Mouse (Mus musculus): ENCODE results near the gene 4930522H14Rik.

Gene 4930522H14Rik

DNA sequence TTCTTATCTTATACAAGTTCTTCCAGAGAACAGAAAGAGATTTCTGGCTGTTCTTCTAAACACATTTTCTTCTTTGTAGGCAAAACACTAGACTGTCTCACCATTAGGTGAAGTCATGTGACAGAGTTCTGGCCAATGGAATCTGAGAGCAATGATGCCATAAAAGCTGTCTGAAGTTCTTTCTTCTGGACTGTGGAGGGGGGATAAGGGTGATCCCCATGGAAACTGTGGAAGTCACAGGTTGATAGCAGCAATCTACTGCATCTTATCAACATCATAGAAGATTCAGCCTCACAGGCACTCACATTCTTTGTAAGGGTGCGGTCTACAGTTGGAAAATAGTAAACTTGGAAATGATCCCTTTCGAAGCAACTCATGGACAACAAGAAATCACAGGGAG lies at the start of gene 4930522H14Rik:
Gene 4930522H14Rik (minus strand): TSS at position 187 of the 400 bp plus-strand sequence.
- DNase-seq (ENCODE audit: low spot score) = no peak

DNA sequence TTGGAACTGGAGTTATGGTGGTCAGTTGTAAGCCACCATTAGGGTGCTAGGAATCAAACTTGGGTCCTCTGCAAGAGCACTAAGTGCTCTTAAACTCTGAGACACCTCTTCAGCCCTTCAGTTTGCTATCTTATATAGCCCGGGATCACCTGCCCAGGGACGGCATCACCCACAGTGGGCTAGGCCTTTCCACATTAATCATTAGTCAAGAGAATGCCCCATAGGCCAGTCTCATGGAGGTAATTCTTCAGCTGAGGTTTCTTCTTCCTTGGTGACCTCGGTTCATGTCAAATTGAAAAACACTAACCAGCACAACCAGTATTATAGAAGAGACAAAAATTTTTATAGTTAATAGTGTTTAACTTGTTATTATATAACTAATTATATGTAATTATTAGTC lies 47.3 kb upstream of the 4930522H14Rik start:
- DNase-seq (ENCODE audit: low spot score) = no peak

DNA sequence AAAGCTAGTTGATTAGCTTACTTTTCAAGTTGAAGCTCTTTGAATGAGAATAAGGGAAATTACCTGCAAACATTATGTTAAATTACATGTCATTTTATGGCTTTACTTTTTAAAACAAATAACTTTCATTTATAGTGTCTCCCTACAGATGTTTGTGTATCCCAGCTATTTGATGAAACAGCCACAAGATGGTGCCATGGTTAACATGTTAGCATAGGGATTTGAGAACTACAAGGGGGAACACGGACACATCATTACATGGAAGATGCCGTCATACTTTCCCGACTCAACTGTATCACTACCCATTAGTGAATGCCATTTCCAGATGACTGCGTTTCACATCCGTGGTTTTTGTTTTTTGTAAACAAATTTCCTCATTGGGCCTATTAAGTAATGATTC lies 45.8 kb upstream of the 4930522H14Rik start:
- no peak for DNase-seq (ENCODE audit: low spot score)

DNA sequence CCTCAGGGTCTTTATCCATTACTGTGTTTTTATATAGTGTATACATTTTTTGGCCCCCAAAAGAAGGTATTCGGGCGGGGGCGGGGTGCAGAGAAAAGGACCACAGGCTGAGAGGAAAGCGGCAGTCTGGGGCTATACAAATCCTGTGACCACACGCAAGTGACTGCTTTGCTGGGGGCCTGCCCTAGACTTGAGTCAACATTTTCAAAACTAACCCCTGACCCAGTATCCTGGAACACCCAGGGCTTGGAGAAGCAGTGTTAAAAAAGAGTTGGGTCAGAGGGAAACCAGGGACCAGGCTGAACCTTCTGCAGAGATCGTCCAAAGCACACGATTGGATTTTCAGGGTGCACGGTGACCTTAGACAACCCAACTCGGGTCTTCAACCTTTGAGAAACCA lies 43.7 kb upstream of the 4930522H14Rik start:
- no peak for DNase-seq (ENCODE audit: low spot score)

DNA sequence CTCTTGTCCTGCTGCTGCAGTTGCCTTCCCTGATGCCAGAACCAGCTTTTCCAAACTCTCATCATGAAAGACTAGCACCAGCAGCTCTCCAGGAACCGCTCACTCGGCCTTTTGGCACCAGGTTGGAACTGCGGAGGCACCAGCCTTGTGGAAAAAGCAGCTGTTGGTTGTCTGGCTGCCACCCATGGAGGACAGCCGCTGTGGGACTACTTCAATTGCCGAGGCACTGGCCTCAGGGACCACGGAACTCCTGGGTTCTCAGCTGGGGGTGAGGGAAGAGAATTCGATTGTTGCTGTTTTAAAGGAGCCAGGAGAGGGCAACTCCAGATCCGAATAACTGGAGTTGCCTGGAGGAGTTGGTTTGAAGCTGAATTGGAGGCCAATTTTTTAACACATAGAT lies 43.2 kb upstream of the 4930522H14Rik start:
- no peak for DNase-seq (ENCODE audit: low spot score)

DNA sequence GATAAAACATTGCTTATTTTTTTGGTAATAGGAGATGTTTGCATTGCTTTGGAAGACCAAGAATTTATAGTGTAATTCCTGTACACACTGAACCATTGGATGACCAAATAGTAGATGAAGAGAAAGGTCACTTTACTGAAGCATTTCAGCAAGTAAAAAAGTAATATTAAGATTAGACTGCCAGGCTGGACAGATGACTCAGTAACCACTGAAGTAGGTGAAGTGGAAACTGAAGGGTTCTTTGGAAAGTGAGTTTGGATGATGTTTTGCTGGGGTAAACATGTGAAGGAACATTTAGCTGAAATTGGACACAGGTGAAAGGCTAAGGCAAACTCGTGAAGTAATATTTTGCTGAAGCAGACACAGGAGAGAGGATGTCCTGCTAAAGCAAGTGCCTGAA lies 41.5 kb upstream of the 4930522H14Rik start:
- DNase-seq (ENCODE audit: low spot score) = no peak

DNA sequence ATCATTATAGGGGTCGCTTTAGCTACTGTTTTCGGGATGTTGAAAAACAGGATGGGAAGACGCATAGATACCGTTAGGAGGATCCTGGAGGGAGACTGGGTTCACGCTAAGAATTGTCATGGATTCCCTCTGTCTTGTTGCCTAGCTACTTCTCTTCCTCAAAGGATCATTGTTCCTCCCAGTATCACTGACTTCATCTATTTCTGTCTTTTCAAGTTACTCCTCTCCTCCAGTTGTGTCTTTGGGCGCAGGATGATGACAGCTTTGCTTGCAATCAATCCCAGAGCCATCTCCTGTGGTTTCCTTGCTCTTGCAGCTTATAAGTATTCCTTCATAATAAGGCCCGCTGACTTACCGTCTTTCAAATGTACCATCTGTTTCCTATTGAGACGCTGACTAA lies 38.3 kb upstream of the 4930522H14Rik start:
- no peak for DNase-seq (ENCODE audit: low spot score)

DNA sequence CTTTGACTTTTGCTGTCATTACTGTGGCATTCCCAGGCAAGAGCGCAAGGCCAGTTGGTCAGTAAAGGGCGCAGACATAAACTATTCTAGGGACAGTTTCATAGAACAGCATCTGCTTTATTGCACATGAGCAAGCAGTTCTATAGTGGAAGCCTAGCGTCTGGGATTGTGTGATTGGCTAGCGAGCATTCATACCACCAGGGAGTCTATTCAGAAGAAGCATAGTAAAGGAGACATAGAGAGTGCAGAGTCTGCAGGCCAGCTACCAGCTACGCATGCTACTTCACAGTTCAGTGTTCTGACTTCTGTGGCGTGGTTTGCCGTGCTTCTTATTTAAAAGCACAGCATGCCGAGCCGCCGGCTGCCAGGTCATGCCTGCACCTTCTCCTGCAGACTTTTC lies 37.9 kb upstream of the 4930522H14Rik start:
- no peak for DNase-seq (ENCODE audit: low spot score)

DNA sequence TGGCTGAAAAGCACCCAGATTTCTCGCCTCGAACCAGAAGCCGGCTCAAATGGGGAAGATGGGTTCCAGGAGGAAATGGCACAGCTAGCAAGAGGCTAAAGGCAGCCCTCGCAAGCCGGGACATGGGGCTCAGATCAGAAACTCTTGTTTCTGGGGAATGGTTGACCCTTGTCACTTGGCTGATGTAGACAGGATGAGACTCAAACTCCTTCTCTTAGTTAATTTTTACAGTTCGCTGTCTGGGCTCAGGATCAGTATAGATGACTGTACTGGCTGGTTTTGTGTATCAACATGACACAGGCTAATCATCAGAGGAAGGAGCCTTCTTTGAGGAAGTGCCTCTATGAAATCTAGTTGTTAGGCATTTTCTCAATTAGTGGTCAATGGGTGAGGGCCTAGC lies 33.6 kb upstream of the 4930522H14Rik start:
- no peak for DNase-seq (ENCODE audit: low spot score)

DNA sequence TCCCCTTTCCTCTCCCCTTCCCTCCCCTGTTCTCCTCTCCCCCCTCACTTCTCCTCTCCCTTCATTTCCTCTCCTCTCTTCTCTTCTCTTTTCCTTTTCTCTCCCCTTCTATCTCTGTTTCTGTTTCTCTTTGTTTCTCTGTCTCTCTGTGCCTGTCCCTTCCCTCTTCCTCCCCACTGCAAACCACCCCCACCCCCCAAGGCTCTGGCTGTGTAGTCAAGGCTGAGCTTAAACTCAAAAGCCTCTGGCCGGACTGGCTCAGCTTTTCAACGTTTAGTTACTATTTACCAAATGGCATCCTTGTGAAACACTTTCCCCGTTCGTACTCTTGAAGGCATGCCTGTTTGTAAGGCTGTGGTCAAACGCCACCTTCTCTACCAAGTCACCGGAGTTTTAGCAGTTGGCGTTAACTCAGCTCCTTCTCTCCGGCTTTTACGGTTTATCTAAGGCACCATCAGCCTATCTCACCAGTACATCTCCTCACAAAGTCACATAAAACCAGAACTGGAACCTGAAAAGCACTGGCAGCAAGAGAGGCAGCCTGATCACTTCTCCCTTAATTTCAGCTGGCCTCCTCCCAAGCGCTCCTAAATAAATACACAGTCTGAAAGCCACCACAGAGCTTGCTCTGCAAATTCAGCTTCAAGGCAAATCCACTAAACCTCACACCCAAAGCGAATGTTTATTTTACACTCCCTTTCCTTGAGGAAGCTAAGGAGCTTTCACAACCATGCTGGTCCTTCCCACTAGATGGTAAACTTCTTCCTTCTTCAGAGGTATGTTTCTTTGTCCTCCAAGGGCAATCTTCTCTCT lies 19.4 kb upstream of the 4930522H14Rik start:
- no peak for DNase-seq (ENCODE audit: low spot score)

DNA sequence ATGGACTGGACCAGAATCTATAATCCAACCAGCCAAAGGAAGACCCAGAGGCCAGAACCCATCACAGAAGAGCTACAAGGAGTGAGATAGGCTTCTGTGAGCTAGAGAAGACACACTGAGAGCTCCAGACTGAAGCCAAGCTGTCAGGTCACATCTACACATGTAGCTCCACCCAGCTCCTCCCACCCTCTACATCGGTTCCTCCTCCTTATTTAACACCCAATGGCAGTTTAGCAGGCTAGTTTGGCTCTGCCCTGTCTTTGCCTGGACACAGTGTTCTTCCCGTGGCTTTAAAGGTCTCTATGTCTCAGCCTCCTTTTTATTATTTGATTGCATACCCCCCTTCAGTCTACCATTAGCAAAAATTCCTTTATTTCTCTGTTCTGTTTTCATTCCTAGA lies 16.2 kb upstream of the 4930522H14Rik start:
- peak; percentile 2 for DNase-seq (ENCODE audit: low spot score)

DNA sequence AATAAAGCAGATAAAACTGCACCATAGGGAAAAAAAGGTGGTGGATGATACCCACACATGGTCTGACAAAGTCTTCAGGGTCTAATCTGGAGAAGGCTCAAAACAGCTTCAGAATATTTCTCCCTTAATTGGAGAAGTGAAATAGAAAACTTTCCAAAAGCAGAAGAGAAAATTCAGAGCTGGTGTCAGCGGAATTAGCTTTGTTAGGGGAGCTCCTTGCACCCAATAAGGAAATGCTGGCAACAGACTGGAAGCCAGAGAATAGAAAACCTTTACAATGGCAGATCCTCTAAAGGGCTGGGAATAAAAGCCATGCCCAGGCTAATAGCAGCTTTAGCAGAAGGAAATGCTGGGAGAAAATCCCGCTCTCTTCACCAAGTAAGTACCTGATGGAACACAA lies 15.4 kb upstream of the 4930522H14Rik start:
- no peak for DNase-seq (ENCODE audit: low spot score)

DNA sequence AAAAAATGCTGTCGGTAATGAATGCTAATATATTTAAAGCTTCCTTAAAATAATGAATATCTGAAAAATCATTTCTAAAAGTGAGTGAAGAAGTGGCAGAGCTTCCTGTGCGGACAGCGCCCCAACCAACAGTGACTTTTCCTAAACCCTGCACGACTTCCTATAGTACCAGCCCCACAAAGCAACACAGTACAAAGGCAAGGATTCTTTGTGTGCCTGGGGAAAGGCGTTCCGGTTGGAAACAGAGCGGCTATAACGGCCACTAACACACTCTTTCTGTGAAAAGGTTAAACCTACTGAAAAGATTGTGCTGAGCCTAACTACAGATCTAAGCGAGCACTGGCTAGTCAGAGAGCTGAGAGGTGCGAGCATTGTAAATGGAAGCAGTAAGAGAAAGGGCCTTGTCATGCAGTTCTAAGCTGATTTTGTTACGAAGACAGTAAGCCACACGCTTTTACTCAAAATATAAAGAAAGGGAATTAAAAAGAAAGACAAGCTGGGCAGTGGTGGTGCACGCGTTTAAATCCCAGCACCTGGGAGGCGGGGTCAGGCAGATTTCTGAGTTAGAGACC lies 766 bp downstream of the 4930522H14Rik start:
- no peak for DNase-seq (ENCODE audit: low spot score)

DNA sequence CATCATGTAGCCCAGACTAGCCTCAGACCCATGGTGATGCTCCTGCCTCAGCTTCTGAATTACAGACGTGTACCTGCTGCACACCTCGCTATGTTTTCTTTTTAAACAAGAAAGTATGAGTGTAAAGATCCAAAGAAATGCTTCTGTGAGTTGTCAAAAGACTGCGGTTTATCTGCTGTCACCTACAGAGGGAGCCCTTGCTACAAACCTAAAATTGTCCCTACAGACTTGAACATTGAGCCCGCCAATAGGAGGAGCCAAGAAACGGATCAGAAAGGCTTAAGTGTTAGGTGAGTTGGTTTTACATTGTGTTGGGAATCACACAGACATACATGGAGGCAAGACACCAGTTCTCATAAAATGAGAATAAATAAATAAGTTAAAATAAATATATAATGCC lies 26.2 kb downstream of the 4930522H14Rik start:
- DNase-seq (ENCODE audit: low spot score) = peak; percentile 71

DNA sequence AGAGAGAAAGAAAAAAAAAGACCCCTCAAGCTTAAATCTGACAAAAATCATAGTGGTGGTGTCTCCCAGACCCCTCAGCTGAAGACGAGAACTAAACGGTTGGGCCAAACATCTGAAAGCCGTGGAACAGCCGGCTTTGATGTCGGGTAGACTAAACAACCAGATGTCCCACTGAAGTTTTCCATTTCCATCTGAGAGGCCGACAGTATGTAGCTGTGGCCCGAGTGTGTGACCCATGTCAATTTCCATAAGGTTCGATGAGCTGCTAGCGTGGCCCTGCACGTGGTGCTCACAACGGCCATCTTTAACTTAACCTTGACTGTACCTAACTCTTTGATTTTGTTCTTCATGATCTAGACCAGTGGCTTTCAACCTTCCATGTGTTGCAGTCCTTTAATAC lies 32.6 kb downstream of the 4930522H14Rik start:
- no peak for DNase-seq (ENCODE audit: low spot score)

DNA sequence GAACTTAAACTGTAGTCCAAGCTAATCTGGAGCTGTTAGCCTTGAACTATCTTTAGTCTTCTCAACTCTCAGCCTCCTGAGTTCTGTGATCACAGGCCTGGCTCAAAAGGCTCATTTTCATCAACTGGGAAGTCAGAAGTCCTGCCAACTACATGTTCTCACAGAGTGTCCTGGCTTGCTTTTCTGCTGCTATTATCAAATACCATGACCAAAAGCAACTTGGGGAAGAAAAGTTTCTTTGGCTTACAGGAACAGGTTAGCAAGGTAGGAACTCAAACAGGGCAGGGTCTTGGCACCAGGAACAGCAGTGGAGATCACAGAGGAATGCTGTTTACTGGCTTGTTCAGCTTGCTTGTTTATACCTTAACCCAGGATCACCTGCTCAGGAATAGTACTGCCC lies 37.5 kb downstream of the 4930522H14Rik start:
- no peak for DNase-seq (ENCODE audit: low spot score)

DNA sequence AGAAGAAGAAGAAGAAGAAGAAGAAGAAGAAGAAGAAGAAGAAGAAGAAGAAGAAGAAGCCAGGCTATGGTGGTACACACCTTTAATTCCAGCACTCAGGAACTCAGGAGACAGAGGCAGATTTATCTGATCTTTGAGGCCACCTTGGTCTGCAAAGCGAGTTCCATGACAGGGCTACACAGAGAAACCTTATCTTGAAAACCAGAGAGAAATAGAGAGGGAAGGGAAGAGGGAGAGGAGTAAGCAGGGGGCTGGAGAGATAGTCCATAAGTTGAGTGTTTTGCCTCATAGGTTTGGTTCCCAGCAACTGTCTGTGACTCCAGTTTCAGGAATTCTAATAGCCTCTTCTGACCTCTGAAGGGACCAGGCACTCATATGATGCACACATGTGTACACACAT lies 42.3 kb downstream of the 4930522H14Rik start:
- DNase-seq (ENCODE audit: low spot score) = no peak

DNA sequence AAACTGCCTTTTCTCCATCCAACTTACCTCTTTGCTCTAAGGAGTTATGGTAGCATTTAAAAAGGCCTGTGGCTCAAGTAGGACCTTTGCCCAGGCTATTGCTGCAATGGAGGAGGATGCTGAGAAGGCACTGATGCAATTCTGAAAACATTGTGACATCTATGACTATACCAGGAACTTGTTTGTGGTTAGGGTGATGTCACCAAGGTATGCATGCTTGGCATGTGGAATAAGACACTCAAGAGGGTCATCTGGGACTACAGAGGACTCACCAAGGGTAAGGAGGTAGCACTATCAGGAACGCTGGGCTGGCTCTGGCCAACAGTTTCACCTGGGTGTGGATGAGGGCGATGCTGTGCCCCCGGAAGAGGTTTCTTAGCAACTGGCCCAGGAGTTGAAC lies 46.5 kb downstream of the 4930522H14Rik start, which contains the start of gene Rnf11:
Gene Rnf11 (minus strand): TSS at position 108 of the 400 bp plus-strand sequence.
- DNase-seq (ENCODE audit: low spot score) = no peak

DNA sequence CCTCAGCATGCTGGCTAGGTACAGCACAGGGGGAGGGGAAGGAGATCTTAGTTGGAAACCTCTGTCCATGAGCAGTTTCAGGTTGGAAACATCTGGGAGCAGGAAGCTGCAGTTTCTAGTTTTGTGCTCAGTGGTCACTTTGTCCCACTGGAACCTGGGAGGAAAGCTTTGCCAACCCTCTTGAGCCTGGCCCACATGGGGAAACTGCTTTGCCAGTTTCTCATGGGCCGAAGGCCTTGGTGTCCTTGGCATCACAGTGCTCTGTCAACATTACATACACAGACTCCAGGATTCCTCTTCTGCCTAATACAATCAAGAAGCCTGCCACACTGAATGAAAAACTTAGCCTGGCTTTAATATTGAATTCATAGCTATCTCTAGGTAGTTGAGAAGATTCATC lies 48.4 kb downstream of the 4930522H14Rik start:
- DNase-seq (ENCODE audit: low spot score) = no peak

DNA sequence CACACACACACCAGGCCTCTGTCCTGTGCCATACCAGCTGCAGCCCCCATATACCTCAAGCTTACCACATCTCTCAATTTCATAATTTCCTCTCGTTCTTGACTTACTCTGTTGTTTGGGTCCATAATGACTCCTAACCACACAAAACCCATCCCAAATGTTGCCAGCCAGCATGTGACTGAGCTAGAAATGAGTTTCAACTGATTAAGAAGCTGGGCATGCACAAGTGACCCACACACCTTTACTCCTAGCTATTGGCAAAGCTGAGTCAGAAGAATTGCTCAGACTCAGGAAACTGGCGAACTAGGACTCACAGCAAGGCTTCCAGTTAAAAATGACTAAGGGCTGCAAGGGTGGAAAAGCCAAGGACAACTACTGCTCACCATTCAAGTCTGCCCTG lies 49.7 kb downstream of the 4930522H14Rik start:
- no peak for DNase-seq (ENCODE audit: low spot score)

DNA sequence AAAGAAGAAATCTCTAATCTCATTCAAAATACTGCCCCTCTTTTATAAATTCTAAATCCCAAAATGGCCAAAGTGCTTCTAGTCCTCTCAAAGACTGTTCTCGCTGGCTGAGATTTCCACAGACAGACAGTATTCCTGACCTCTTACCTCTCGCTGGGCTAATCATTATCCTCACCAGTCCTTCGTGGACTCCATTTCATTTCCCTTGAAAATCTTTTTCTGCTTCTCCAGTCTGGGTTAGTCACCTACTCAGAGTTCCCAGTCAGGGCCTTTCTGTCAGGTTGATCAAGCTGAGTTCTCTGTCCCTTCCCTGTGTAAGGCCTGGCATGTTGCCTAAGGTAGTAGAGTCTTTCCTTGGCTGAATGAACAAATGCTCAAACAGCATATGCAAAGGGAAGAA lies 53.6 kb downstream of the 4930522H14Rik start:
- no peak for DNase-seq (ENCODE audit: low spot score)

DNA sequence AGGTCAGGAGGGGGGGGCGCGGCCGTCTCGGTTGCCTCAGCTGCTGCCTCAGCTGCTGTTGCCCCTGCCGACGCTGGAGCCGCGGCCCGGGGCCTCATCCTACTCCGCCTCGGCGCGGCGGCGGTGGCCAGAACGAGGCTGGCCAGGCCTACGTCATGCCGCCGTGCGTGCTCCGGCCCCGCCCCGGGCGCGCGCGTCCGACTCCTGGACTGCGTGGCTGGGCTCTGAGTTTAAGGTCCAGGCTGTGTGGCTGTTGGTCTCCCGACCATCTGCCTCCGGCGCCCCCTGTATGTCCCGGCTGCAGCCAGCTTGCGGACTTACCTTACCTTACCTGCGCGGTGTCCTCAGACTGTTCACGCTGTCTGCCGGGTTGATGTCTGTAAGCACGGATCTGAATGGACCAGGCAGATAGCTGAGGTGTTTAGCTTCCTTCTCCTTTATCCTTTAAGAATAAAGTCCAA lies 54.5 kb downstream of the 4930522H14Rik start:
- DNase-seq (ENCODE audit: low spot score) = peak; percentile 72
